In genomic region chr8:39268970-39269497, GRCm38 (mm10) we compare ENCODE assay signal across 11 mouse cellular contexts.
DNase-seq lines count a peak whose midpoint lies in the region; ATAC-seq and TF ChIP-seq lines count a peak whose summit lies in the region.
"Had no signal": no experiment of that assay in that cellular context is flagged by ENCODE, and none has a peak within 500 bp of the region (broad histone marks: within the 10 kb centered on the region; RNA-seq: fewer than 3 reads in every experiment).

No protein-coding gene starts in this region.

- peak; percentile 76 for DNase-seq in brain, embryonic 14.5 days (ENCODE audit: low read depth)
- peak; percentile 13 to 42 for DNase-seq in layer of hippocampus, postnatal 25 days (ENCODE audit: extremely low spot score in 1 of 2, low spot score in 1 of 2)
- DNase-seq in lung, postnatal 36 days: peak; percentile 26
- DNase-seq in yolk sac, embryonic 10.5 days (ENCODE audit: low spot score): no peak
- DNase-seq in ovary, postnatal 36 days (ENCODE audit: low spot score): no peak
- no peak for DNase-seq in gastrocnemius, postnatal 4 days (ENCODE audit: low spot score in 2 of 2)
- DNase-seq: thymus, postnatal 36 days had no signal

- TF ChIP-seq POLR2A in brain, embryonic 14.5 days (IDR thresholded peaks at IDR 0.05; ENCODE audit: borderline replicate concordance, extremely low read depth, insufficient read depth, insufficient read length, poor library complexity, severe bottlenecking): no peak

- H3K36me3 ChIP-seq in forebrain, embryonic 16.5 days (ENCODE audit: control insufficient read depth, insufficient read depth): no peaks in the 10 kb centered on the region
- H3K36me3 ChIP-seq: limb, embryonic 13.5 days had no signal

- no peaks in the 10 kb centered on the region for H3K4me1 ChIP-seq in forebrain, embryonic 16.5 days (replicated peaks; ENCODE audit: control insufficient read depth, insufficient read depth, low read length)
- H3K4me1 ChIP-seq: limb, embryonic 13.5 days had no signal

- 65% methylated on average over 5 of the region's 5 CpGs for WGBS in forebrain, embryonic 16.5 days

- no peak overlapping the region for H3K9ac ChIP-seq in forebrain, embryonic 16.5 days (replicated peaks; ENCODE audit: low read depth, low read length)
- H3K9ac ChIP-seq: hindbrain, embryonic 14.5 days; limb, embryonic 13.5 days had no signal

- no peaks in the 10 kb centered on the region for H3K27me3 ChIP-seq in forebrain, embryonic 16.5 days (replicated peaks; ENCODE audit: control insufficient read depth, insufficient read depth, low read length)
- H3K27me3 ChIP-seq: limb, embryonic 13.5 days had no signal

- no peak overlapping the region for H3K4me2 ChIP-seq in forebrain, embryonic 16.5 days (ENCODE audit: low read length)
- H3K4me2 ChIP-seq: heart, embryonic 11.5 days; hindbrain, embryonic 14.5 days; limb, embryonic 13.5 days had no signal

- TF ChIP-seq CTCF in brain, embryonic 14.5 days (IDR thresholded peaks at IDR 0.05; ENCODE audit: borderline replicate concordance, extremely low read depth, insufficient read depth, insufficient read length): no peak

- ATAC-seq in forebrain, embryonic 16.5 days: peak; percentile 80

- H3K4me3 ChIP-seq in forebrain, embryonic 16.5 days (replicated peaks; ENCODE audit: low read length): no peak overlapping the region
- H3K4me3 ChIP-seq: limb, embryonic 13.5 days had no signal

- H3K9me3 ChIP-seq in forebrain, embryonic 16.5 days (ENCODE audit: control insufficient read depth, low read length): no peaks in the 10 kb centered on the region
- H3K9me3 ChIP-seq: limb, embryonic 13.5 days had no signal

- no peak overlapping the region for H3K27ac ChIP-seq in forebrain, embryonic 16.5 days (ENCODE audit: low read length)
- H3K27ac ChIP-seq: hindbrain, embryonic 14.5 days; limb, embryonic 13.5 days had no signal

Comparison
In these comparisons a context has a peak if more than half of its experiments do, and no peak if none do; other contexts are left out.
1. DNase-seq: peak in brain, embryonic 14.5 days (single experiment), layer of hippocampus, postnatal 25 days (2 of 2) and lung, postnatal 36 days (single experiment); none in yolk sac, embryonic 10.5 days (single experiment), ovary, postnatal 36 days (single experiment) and gastrocnemius, postnatal 4 days (0 of 2).